Mouse (Mus musculus) olfactory bulb, adult 2 months (tissue): ENCODE measurements at regions not wholly inside any gene's neighbourhood (a gene's known extent, or its start where the extent isn't known, plus 50 kb on each side); places are given as distances from the start of the nearest gene placed in this dataset.

Experiments
- CTCF ChIP-seq: fragments of 200-500 bp; IDR thresholded peaks from 2 replicates; pipeline ENCODE4 v1.5.1; 2012; ENCODE audit warnings: low read depth, mild to moderate bottlenecking, low read length, moderate library complexity; ENCODE audit not compliant: insufficient read depth
- POLR2A ChIP-seq: fragments of 200-500 bp; IDR thresholded peaks from 2 replicates; pipeline ENCODE4 v1.6.1; 2012; ENCODE audit warnings: mild to moderate bottlenecking, low read depth, low read length, moderate library complexity; ENCODE audit not compliant: insufficient read depth

DNA sequence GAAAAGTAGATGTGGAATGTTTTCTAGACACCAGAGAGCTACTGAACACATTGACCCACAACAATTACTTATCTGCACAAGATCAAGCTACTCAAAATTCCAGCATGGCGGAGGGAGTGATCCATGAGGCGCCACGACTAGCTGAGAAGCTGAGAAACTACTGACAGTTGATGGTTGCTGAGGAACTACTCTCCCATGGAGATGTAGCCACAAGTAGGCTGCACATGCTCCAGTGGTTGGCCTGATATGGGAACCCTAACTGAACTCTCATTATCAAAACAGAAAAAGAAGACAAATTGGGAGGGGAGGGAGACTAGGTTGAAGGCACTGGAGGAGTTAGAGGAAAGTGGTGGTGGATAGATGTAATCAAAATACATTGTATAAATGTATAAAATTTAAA, 110.0 kb upstream of the Stxbp6 start:
- no peak for TF ChIP-seq CTCF
- no peak for TF ChIP-seq POLR2A
